Mouse (Mus musculus) heart, adult 2 months (tissue): ENCODE data around the gene Sept10.

Experiments
- CTCF ChIP-seq: fragments of 200-600 bp; IDR thresholded peaks from 2 replicates; pipeline ENCODE4 v1.8.1; 2022; ENCODE audit warnings: antibody characterized with exemption, mild to moderate bottlenecking, moderate library complexity
- POLR2A ChIP-seq: fragments of 200-500 bp; IDR thresholded peaks from 2 replicates; pipeline ENCODE4 v1.6.1; 2011; ENCODE audit warnings: mild to moderate bottlenecking, low read depth, low read length, control low read depth; ENCODE audit not compliant: insufficient read depth

- TF ChIP-seq CTCF (no peak), POLR2A (no peak)
These were observed 115.8 kb downstream of the Sept10 start for GRCm38 (mm10) chr10:59105885-59106284.
